Mouse (Mus musculus) macrophage (primary cell): ENCODE data around the gene Ppan. TPM values are rescaled to one million over a fixed set of nuclear protein-coding genes. Genes with fewer than 3 reads are reported as not detected.

ENCODE experiments used
- polyA plus RNA-seq: library from polyadenylated mRNA; stranded (reverse); fragments of 250-400 nt; gene quantifications from 3 replicates; pipeline ENCODE4 v1.2.4, GENCODE M21; 2018; ENCODE audit warnings: inconsistent platforms

The Ppan gene
- polyA plus RNA-seq, 1 experiment from 2014 or later: 13.9 TPM

Other genes with a start within 250 kb of the Ppan start
- gene Ubl5, start 245.3 kb upstream of the Ppan start, polyA plus RNA-seq: 476 to 572 TPM (median 533 TPM) in 3 replicates
- 3.5 to 12.0 TPM (median 6.0 TPM) in 3 replicates for gene Fbxl12, start 243.4 kb upstream of the Ppan start, polyA plus RNA-seq
- 5.8 to 16.7 TPM (median 8.8 TPM) in 3 replicates for gene Pin1, start 236.1 kb upstream of the Ppan start, polyA plus RNA-seq
- gene Olfm2, start 141.8 kb upstream of the Ppan start, polyA plus RNA-seq: not detected in 3 replicates
- not detected in 3 replicates for gene Col5a3, start 73.1 kb upstream of the Ppan start, polyA plus RNA-seq
- gene Rdh8, start 69.7 kb upstream of the Ppan start, polyA plus RNA-seq: not detected in 3 replicates
- 9.0 to 17.6 TPM (median 12.0 TPM) in 3 replicates for gene A230050P20Rik, start 19.5 kb upstream of the Ppan start, polyA plus RNA-seq
- gene Angptl6, start 8.4 kb upstream of the Ppan start, polyA plus RNA-seq: 0.46 to 2.3 TPM (median 1.8 TPM) in 3 replicates
- gene Eif3g, start 10.4 kb downstream of the Ppan start, polyA plus RNA-seq: 76.8 to 138 TPM (median 100 TPM) in 3 replicates
- gene Dnmt1, start 71.7 kb downstream of the Ppan start, polyA plus RNA-seq: 37.5 to 90.6 TPM (median 56.1 TPM) in 3 replicates
- 16.4 to 43.0 TPM (median 32.4 TPM) in 3 replicates for gene S1pr2, start 88.6 kb downstream of the Ppan start, polyA plus RNA-seq
- 27.9 to 56.9 TPM (median 50.5 TPM) in 3 replicates for gene Mrpl4, start 114.6 kb downstream of the Ppan start, polyA plus RNA-seq
- gene Icam1, start 127.8 kb downstream of the Ppan start, polyA plus RNA-seq: 35.3 to 116 TPM (median 39.2 TPM) in 3 replicates
- gene Icam4, start 141.2 kb downstream of the Ppan start, polyA plus RNA-seq: not detected in 3 replicates
- gene Icam5, start 143.9 kb downstream of the Ppan start, polyA plus RNA-seq: 0.04 to 0.12 TPM (median 0.09 TPM) in 3 replicates
- gene Zglp1, start 178.9 kb downstream of the Ppan start, polyA plus RNA-seq: not detected in 3 replicates
- 0.22 TPM in 1 of 3 replicates, not detected in the others for gene Gm49373, start 184.9 kb downstream of the Ppan start, polyA plus RNA-seq
- 22.6 to 65.1 TPM (median 36.6 TPM) in 3 replicates for gene Fdx1l, start 185.4 kb downstream of the Ppan start, polyA plus RNA-seq
- gene Gm38431, start 203.8 kb downstream of the Ppan start, polyA plus RNA-seq: 0.88 to 8.1 TPM (median 2.0 TPM) in 3 replicates
- gene Raver1, start 203.8 kb downstream of the Ppan start, polyA plus RNA-seq: 24.3 to 37.8 TPM (median 28.2 TPM) in 3 replicates
- gene Tyk2, start 243.1 kb downstream of the Ppan start, polyA plus RNA-seq: 22.8 to 47.7 TPM (median 23.6 TPM) in 3 replicates